Mouse (Mus musculus) neural tube, embryonic 14.5 days (tissue): Measurements from ENCODE around the gene Gm10663. TPM values are rescaled to one million over a fixed set of nuclear protein-coding genes. Genes with fewer than 3 reads are reported as not detected.

Experiments
- ATAC-seq: fragments of 200-750 bp; cut with Nextera tagmentation; 2 replicates; pipeline ENCODE4 v1.8.0; 2017; ENCODE audit warnings: low read depth, mild to moderate bottlenecking, moderate TSS enrichment, moderate library complexity
- H3K27ac ChIP-seq: fragments of 300-500 bp; sonication (generic); 2 replicates; pipeline ENCODE4 v1.5.1; 2014; ENCODE audit warnings: low read depth, mild to moderate bottlenecking, control low read depth, low read length, moderate library complexity, mixed read lengths
- H3K27me3 ChIP-seq: fragments of 300-500 bp; sonication (generic); 2 replicates; pipeline ENCODE4 v1.6.1; 2014; ENCODE audit warnings: low read length; ENCODE audit not compliant: control insufficient read depth, insufficient read depth
- H3K36me3 ChIP-seq: fragments of 300-500 bp; sonication (generic); 2 replicates; pipeline ENCODE4 v1.6.1; 2014; ENCODE audit warnings: low read length, mixed read lengths; ENCODE audit not compliant: control insufficient read depth, insufficient read depth
- H3K4me1 ChIP-seq: fragments of 300-500 bp; sonication (generic); 2 replicates; pipeline ENCODE4 v1.6.1; 2014; ENCODE audit warnings: low read length; ENCODE audit not compliant: control insufficient read depth, insufficient read depth
- H3K4me2 ChIP-seq: fragments of 300-500 bp; sonication (generic); 2 replicates; pipeline ENCODE4 v1.6.1; 2014; ENCODE audit warnings: mild to moderate bottlenecking, low read depth, low read length, control low read depth
- H3K4me3 ChIP-seq: fragments of 300-500 bp; sonication (generic); 2 replicates; pipeline ENCODE4 v1.5.1; 2014; ENCODE audit warnings: low read depth, low read length, control low read depth, mixed read lengths
- H3K9ac ChIP-seq: fragments of 300-500 bp; sonication (generic); replicated peaks from 2 replicates; pipeline ENCODE4 v1.6.1; 2014; ENCODE audit warnings: low read depth, mild to moderate bottlenecking, control low read depth, low read length, mixed read lengths
- H3K9me3 ChIP-seq: fragments of 300-500 bp; sonication (generic); 2 replicates; pipeline ENCODE4 v1.6.1; 2016; ENCODE audit warnings: low read length; ENCODE audit not compliant: control insufficient read depth
- whole genome bisulfite sequencing: fragments of 180-500 bp; shearing (Covaris S2); extraction: QIAGEN DNeasy Blood & Tissue Kit; methylation state at CpG from one replicate; pipeline ENCODE4 v1.1.7; 2014; 5-methylcytosine and 5-hydroxymethylcytosine counted together
- polyA plus RNA-seq: library from polyadenylated mRNA; unstranded; fragments of >200 nt; fragmentation: Nextera tagmentation; extraction: Ambion mirVana; gene quantifications from 2 replicates; pipeline ENCODE4 v1.2.1, GENCODE M21; 2014

Gene Gm10663
- polyA plus RNA-seq, 1 experiment from 2014 or later, result not detected

GRCm38 (mm10) chr8:65047193-65047592 lies 27.6 kb upstream of the Gm10663 start:
- Histone ChIP-seq H3K9me3 (no peaks in the 10 kb centered on the region), H3K4me3 (no peak overlapping the region), H3K27ac (no peak overlapping the region), H3K27me3 (no peaks in the 10 kb centered on the region), H3K4me2 (no peak overlapping the region), H3K9ac (no peak overlapping the region), H3K4me1 (no peaks in the 10 kb centered on the region), H3K36me3 (no peaks in the 10 kb centered on the region)
- WGBS, result 97% methylated on average over 4 of the region's 4 CpGs
- ATAC-seq, result no peak

DNA sequence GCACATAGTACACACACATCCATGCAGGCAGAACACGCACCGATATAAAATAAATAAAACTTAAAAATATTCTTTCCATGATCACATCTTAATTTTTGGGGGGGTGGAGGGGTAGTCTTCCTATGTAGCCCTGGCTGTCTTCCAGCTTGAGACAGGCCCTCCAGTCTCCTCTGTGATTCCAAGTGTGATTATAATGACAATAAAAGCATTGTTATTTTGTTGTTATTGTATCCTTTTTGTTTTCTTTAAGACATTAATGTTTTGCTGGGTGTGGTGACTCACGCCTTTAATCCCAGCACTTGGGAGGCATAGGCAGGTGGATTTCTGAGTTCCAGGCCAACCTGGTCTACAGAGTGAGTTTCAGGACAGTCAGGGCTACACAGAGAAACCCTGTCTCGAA lies 27.0 kb upstream of the Gm10663 start:
- Histone ChIP-seq H3K36me3 (no peaks in the 10 kb centered on the region), H3K4me2 (no peak overlapping the region), H3K9me3 (no peaks in the 10 kb centered on the region), H3K9ac (no peak overlapping the region), H3K27me3 (no peaks in the 10 kb centered on the region), H3K27ac (no peak overlapping the region), H3K4me3 (no peak overlapping the region), H3K4me1 (no peaks in the 10 kb centered on the region)
- WGBS, result 84% methylated on average over 4 of the region's 4 CpGs
- ATAC-seq, result no peak

DNA sequence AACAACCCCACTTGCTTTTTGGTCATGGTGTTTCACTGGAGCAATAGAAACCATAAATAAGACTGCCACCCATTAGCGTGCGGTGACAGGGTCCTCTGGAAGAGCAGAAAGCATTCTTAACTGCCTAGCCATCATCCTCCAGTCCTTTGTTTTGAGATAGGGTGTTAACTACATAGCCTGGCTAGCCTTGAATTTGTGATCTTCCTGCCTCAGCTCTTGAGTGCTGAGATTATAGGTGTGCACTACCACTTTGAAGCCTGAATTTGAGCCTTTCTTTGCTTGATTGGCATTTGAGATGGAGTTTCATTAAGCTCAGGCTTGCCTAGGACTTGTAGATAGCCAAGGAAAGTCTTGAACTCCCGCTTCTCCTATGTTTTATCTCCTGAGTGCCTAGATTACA lies 21.3 kb upstream of the Gm10663 start:
- Histone ChIP-seq H3K4me1 (no peaks in the 10 kb centered on the region), H3K27ac (no peak overlapping the region), H3K9ac (no peak overlapping the region), H3K4me2 (no peak overlapping the region), H3K4me3 (no peak overlapping the region), H3K36me3 (no peaks in the 10 kb centered on the region), H3K27me3 (no peaks in the 10 kb centered on the region), H3K9me3 (no peaks in the 10 kb centered on the region)
- ATAC-seq, result no peak
- WGBS, result 42% methylated on average over 3 of the region's 3 CpGs

GRCm38 (mm10) chr8:65053968-65054367 lies 20.9 kb upstream of the Gm10663 start:
- no peak overlapping the region for H3K4me2 ChIP-seq
- peak; percentile 71; the same call in 1 of the 2 replicates for ATAC-seq
- no peaks in the 10 kb centered on the region for H3K9me3 ChIP-seq
- no peaks in the 10 kb centered on the region for H3K27me3 ChIP-seq
- no peaks in the 10 kb centered on the region for H3K4me1 ChIP-seq
- 20% methylated on average over 5 of the region's 5 CpGs for WGBS
- no peak overlapping the region for H3K9ac ChIP-seq
- no peak overlapping the region for H3K4me3 ChIP-seq
- H3K36me3 ChIP-seq, result no peaks in the 10 kb centered on the region
- no peak overlapping the region for H3K27ac ChIP-seq

DNA sequence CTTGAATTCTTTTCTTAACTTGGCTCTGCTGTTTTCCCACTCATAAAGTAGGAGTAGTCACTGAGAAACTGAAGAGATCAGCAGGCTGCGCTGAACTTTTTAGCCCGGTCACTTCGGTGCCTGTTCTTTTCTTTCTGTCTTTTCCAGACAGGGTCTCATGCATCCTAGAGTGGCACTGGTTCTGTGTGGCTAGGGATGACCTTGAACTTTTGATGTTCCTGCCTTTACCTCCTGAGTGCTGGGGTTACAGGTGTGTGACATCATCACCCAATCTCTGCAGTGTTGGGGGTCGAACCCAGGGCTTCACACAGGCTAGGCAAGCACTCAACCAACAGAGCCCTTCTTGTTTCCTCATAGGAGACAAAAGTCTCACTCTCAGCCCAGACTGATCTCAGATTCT lies 18.1 kb upstream of the Gm10663 start:
- Histone ChIP-seq H3K36me3 (no peaks in the 10 kb centered on the region), H3K4me3 (no peak overlapping the region), H3K4me1 (no peaks in the 10 kb centered on the region), H3K9me3 (no peaks in the 10 kb centered on the region), H3K27ac (no peak overlapping the region), H3K27me3 (no peaks in the 10 kb centered on the region), H3K9ac (no peak overlapping the region), H3K4me2 (no peak overlapping the region)
- ATAC-seq, result no peak
- WGBS, result 95% methylated on average over 4 of the region's 4 CpGs

GRCm38 (mm10) chr8:65062195-65062594 lies 12.6 kb upstream of the Gm10663 start:
- Histone ChIP-seq H3K4me3 (no peak overlapping the region), H3K9ac (no peak overlapping the region), H3K27me3 (no peaks in the 10 kb centered on the region), H3K36me3 (no peaks in the 10 kb centered on the region), H3K9me3 (no peaks in the 10 kb centered on the region), H3K27ac (no peak overlapping the region), H3K4me2 (no peak overlapping the region), H3K4me1 (no peaks in the 10 kb centered on the region)
- 61% methylated on average over 4 of the region's 4 CpGs for WGBS
- ATAC-seq, result no peak

DNA sequence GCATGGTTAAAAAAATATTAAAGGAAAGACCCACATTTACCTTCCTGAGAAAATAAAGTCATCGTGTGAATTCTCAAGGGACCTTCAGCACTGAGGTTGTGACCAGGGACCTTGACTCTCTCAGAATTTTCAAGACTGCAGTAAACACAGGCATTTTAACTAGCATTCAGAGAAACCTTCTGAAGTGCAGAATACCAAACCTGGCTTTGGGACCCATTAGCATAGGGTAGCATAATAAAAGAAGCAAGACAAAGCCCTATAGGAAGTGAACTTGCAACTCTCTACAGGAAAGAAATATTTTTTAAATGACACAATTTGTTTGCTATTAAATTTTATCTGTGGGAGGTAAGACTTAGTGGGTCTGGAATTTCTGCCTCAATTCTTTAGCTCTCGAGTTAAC lies 10.8 kb upstream of the Gm10663 start:
- ATAC-seq, result no peak

GRCm38 (mm10) chr8:65065622-65066021 lies 9.2 kb upstream of the Gm10663 start:
- Histone ChIP-seq H3K9me3 (no peaks in the 10 kb centered on the region), H3K27me3 (no peaks in the 10 kb centered on the region), H3K4me2 (no peak overlapping the region), H3K27ac (no peak overlapping the region), H3K36me3 (no peaks in the 10 kb centered on the region), H3K4me1 (no peaks in the 10 kb centered on the region), H3K9ac (no peak overlapping the region), H3K4me3 (no peak overlapping the region)
- ATAC-seq, result no peak
- 94% methylated on average over 3 of the region's 3 CpGs for WGBS

More for the DNA sequence above, 10.8 kb upstream of the Gm10663 start:
- Histone ChIP-seq H3K4me2 (no peak overlapping the region), H3K9ac (no peak overlapping the region), H3K9me3 (no peaks in the 10 kb centered on the region), H3K27ac (no peak overlapping the region), H3K27me3 (no peaks in the 10 kb centered on the region), H3K36me3 (no peaks in the 10 kb centered on the region), H3K4me3 (no peak overlapping the region), H3K4me1 (no peaks in the 10 kb centered on the region)
- 46% methylated on average over 2 of the region's 2 CpGs for WGBS

DNA sequence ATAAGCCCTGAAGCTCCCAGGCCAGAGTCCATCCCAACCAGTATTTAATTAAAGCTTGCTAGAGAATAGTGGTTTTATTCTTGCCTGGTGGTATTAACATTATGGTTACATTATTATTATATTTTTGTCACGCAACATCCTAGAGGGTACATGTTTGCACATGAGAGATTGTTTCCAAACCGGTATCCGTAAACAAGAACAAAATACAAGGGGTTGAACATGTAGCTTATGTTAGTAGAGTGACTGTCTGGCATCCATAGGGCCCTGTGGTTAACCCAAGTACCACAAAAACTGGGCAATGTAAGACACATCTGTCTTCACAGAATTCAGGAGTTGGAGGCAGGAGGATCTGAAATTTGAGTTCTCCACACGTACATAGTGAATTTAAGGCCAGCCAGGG lies 7.8 kb upstream of the Gm10663 start:
- Histone ChIP-seq H3K9ac (no peak overlapping the region), H3K4me1 (no peaks in the 10 kb centered on the region), H3K27ac (no peak overlapping the region), H3K4me2 (no peak overlapping the region), H3K36me3 (no peaks in the 10 kb centered on the region), H3K4me3 (no peak overlapping the region), H3K27me3 (no peaks in the 10 kb centered on the region), H3K9me3 (no peaks in the 10 kb centered on the region)
- 93% methylated on average over 4 of the region's 4 CpGs for WGBS
- ATAC-seq, result no peak
